Mouse (Mus musculus) limb, embryonic 13.5 days (tissue): ENCODE data around the gene Wdr25. TPM values are rescaled to one million over a fixed set of nuclear protein-coding genes. Genes with fewer than 3 reads are reported as not detected.

ENCODE experiments used
- ATAC-seq: fragments of 200-750 bp; cut with Nextera tagmentation; 2 replicates; pipeline ENCODE4 v1.8.0; 2017; ENCODE audit warnings: low read depth, moderate number of reproducible peaks, moderate TSS enrichment; ENCODE audit not compliant: low FRiP score
- H3K27ac ChIP-seq: fragments of 300-500 bp; sonication (generic); 2 replicates; pipeline ENCODE4 v1.5.1; 2015; ENCODE audit warnings: inconsistent platforms, mild to moderate bottlenecking, moderate library complexity
- H3K27me3 ChIP-seq: fragments of 300-500 bp; sonication (generic); 2 replicates; pipeline ENCODE4 v1.6.1; 2015; ENCODE audit warnings: mild to moderate bottlenecking, inconsistent platforms
- H3K36me3 ChIP-seq: fragments of 300-500 bp; sonication (generic); 2 replicates; pipeline ENCODE4 v1.6.1; 2015; ENCODE audit warnings: inconsistent platforms, mild to moderate bottlenecking, moderate library complexity
- H3K4me1 ChIP-seq: fragments of 300-500 bp; sonication (generic); 2 replicates; pipeline ENCODE4 v1.6.1; 2015; ENCODE audit warnings: inconsistent platforms
- H3K4me2 ChIP-seq: fragments of 300-500 bp; sonication (generic); replicated peaks from 2 replicates; pipeline ENCODE4 v1.6.1; 2015; ENCODE audit warnings: inconsistent platforms, mild to moderate bottlenecking, moderate library complexity
- H3K4me3 ChIP-seq: fragments of 300-500 bp; sonication (generic); 2 replicates; pipeline ENCODE4 v1.5.1; 2015; ENCODE audit warnings: moderate library complexity, mild to moderate bottlenecking, inconsistent platforms
- H3K9ac ChIP-seq: fragments of 300-500 bp; sonication (generic); 2 replicates; pipeline ENCODE4 v1.6.1; 2015; ENCODE audit warnings: mild to moderate bottlenecking, inconsistent platforms
- H3K9me3 ChIP-seq: fragments of 300-500 bp; sonication (generic); 2 replicates; pipeline ENCODE4 v1.6.1; 2016; ENCODE audit warnings: inconsistent platforms
- WGBS: fragments of 180-500 bp; shearing (Covaris S2); methylation state at CpG from one replicate; pipeline ENCODE4 v1.1.7; 2015; 5-methylcytosine and 5-hydroxymethylcytosine counted together
- polyA plus RNA-seq: library from polyadenylated mRNA; unstranded; fragments of >200 nt; fragmentation: Nextera tagmentation; extraction: Ambion mirVana; gene quantifications from 2 replicates; pipeline ENCODE4 v1.2.1, GENCODE M21; 2015

Gene Wdr25
- polyA plus RNA-seq, 1 experiment from 2014 or later: 9.3 TPM

GRCm38 (mm10) chr12:108916447-108917042, 23.1 kb downstream of the Wdr25 start:
- H3K4me3 ChIP-seq: no peak overlapping the region
- peaks cover 72% of the 10 kb centered on the region for H3K4me1 ChIP-seq
- WGBS: 29% methylated on average over 7 of the region's 7 CpGs
- no peak overlapping the region for H3K9ac ChIP-seq
- peaks cover 2% of the 10 kb centered on the region; the same call in 1 of the 2 replicates for H3K36me3 ChIP-seq
- peak; percentile 25; the same call in 1 of the 2 replicates for ATAC-seq
- no peaks in the 10 kb centered on the region for H3K9me3 ChIP-seq
- peak overlapping the region; percentile 17; the same call in 1 of the 2 replicates for H3K27ac ChIP-seq
- no peak overlapping the region; the same call in 1 of the 2 replicates for H3K4me2 ChIP-seq
- peaks cover 12% of the 10 kb centered on the region; the same call in 1 of the 2 replicates for H3K27me3 ChIP-seq

GRCm38 (mm10) chr12:108917509-108917908, 24.1 kb downstream of the Wdr25 start:
- H3K9ac ChIP-seq: no peak overlapping the region
- no peak overlapping the region for H3K4me3 ChIP-seq
- H3K4me2 ChIP-seq: no peak overlapping the region; the same call in 1 of the 2 replicates
- 36% methylated on average over 9 of the region's 9 CpGs for WGBS
- H3K9me3 ChIP-seq: no peaks in the 10 kb centered on the region
- peaks cover 2% of the 10 kb centered on the region; the same call in 1 of the 2 replicates for H3K36me3 ChIP-seq
- peaks cover 10% of the 10 kb centered on the region; the same call in 1 of the 2 replicates for H3K27me3 ChIP-seq
- 0 out of 2 replicates have a peak overlapping the region, but pooled peaks have one; percentile 44 for H3K27ac ChIP-seq
- peaks cover 67% of the 10 kb centered on the region for H3K4me1 ChIP-seq
- no peak for ATAC-seq

- H3K27ac ChIP-seq: no peak overlapping the region
- peaks cover 2% of the 10 kb centered on the region; the same call in 1 of the 2 replicates for H3K36me3 ChIP-seq
- 0 out of 2 replicates have a peak, but pooled peaks cover 5% of the 10 kb centered on the region for H3K27me3 ChIP-seq
- no peak overlapping the region for H3K4me2 ChIP-seq
- ATAC-seq: no peak
- peaks cover 54% of the 10 kb centered on the region for H3K4me1 ChIP-seq
- no peak overlapping the region for H3K4me3 ChIP-seq
- no peak overlapping the region for H3K9ac ChIP-seq
- no peaks in the 10 kb centered on the region for H3K9me3 ChIP-seq
- WGBS: 53% methylated on average over 4 of the region's 4 CpGs
Measured at GRCm38 (mm10) chr12:108918753-108919152, 25.3 kb downstream of the Wdr25 start.

GRCm38 (mm10) chr12:108926606-108927111, 33.2 kb downstream of the Wdr25 start:
- 68% methylated on average over 9 of the region's 11 CpGs for WGBS
- no peaks in the 10 kb centered on the region for H3K4me1 ChIP-seq
- 0 out of 2 replicates have a peak, but pooled peaks cover 3% of the 10 kb centered on the region for H3K27me3 ChIP-seq
- no peak overlapping the region for H3K4me3 ChIP-seq
- H3K36me3 ChIP-seq: no peaks in the 10 kb centered on the region
- no peaks in the 10 kb centered on the region for H3K9me3 ChIP-seq
- H3K4me2 ChIP-seq: no peak overlapping the region
- ATAC-seq: no peak
- H3K27ac ChIP-seq: no peak overlapping the region
- no peak overlapping the region for H3K9ac ChIP-seq

- Histone ChIP-seq H3K4me3 (no peak overlapping the region), H3K9ac (no peak overlapping the region), H3K36me3 (no peaks in the 10 kb centered on the region), H3K27me3 (0 out of 2 replicates have a peak, but pooled peaks cover 3% of the 10 kb centered on the region), H3K4me2 (no peak overlapping the region), H3K27ac (no peak overlapping the region), H3K9me3 (no peaks in the 10 kb centered on the region), H3K4me1 (0 out of 2 replicates have a peak, but pooled peaks cover under 1% of the 10 kb centered on the region)
- WGBS: 64% methylated on average over 2 of the region's 2 CpGs
- no peak for ATAC-seq
Measured at GRCm38 (mm10) chr12:108928249-108928648, 34.8 kb downstream of the Wdr25 start.

GRCm38 (mm10) chr12:108929475-108929874, 36.0 kb downstream of the Wdr25 start:
- 78% methylated on average over 3 of the region's 3 CpGs for WGBS
- ATAC-seq: no peak

DNA sequence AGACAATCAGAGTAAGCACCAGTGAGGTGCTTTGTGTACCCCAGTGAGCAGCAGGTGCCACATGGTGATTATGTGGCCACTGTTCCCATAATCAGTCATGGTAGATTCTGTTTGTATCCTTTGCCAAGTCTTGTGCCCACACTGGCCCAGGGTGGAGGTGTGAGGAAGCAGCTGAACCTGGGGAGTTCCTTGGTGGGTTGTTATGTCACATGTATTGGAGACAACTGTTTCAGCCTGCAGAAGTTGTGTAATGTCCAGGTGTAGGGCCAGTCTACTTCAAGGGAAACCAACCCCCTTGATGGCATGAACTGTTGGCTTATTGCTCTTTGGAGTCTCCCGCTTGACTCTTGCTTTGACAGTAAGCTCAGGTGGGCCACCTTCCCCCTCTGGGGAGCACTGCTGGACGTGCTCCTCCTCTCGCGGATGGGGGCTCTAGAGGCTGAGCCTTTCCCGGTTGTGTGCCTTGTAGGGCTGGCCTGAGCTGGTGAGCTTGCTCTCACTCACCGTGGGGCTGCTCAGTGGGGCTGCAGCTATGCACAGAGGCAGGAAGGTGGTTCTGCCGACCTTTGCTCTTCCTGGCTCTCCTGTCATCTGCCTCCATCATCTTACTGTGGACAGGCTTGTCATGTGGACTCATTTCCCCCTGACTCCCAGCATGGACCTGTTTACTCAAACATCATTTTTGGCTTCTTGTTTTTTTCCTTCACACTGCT, 38.1 kb downstream of the Wdr25 start:
- H3K9ac ChIP-seq: no peak overlapping the region
- H3K27me3 ChIP-seq: no peaks in the 10 kb centered on the region
- whole genome bisulfite sequencing: 63% methylated on average over 7 of the region's 7 CpGs
- no peaks in the 10 kb centered on the region for H3K36me3 ChIP-seq
- no peak overlapping the region for H3K27ac ChIP-seq
- H3K4me2 ChIP-seq: no peak overlapping the region
- H3K4me3 ChIP-seq: no peak overlapping the region
- H3K9me3 ChIP-seq: no peaks in the 10 kb centered on the region
- peaks cover 12% of the 10 kb centered on the region for H3K4me1 ChIP-seq
- no peak for ATAC-seq

More at GRCm38 (mm10) chr12:108929475-108929874, 36.0 kb downstream of the Wdr25 start:
- Histone ChIP-seq H3K27ac (no peak overlapping the region), H3K4me3 (no peak overlapping the region), H3K4me1 (peaks cover 12% of the 10 kb centered on the region), H3K9ac (no peak overlapping the region), H3K36me3 (no peaks in the 10 kb centered on the region), H3K4me2 (no peak overlapping the region), H3K9me3 (no peaks in the 10 kb centered on the region), H3K27me3 (no peaks in the 10 kb centered on the region)

DNA sequence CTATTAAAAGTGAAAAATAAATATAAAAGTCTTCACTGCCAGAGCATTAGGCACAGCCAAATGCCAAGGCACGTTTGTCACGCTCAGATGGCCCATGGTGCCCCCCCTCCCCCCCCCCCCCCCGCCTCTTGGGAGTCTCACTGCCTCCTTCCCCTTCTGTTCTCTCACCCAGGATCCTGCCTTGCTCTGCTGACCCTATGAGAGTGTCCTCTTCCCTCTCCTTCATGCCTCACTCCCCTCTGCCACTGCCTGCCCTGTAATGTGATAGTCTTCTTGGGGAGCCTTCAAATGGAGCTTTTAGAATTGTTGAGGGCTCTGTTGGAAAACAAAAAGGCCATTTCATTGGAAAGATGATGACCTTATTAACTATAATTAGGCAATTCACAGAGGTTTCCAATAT, 38.7 kb downstream of the Wdr25 start:
- no peak overlapping the region for H3K4me2 ChIP-seq
- peaks cover 17% of the 10 kb centered on the region for H3K4me1 ChIP-seq
- no peak overlapping the region for H3K27ac ChIP-seq
- no peak overlapping the region for H3K9ac ChIP-seq
- H3K27me3 ChIP-seq: no peaks in the 10 kb centered on the region
- WGBS: 35% methylated on average over 2 of the region's 3 CpGs
- H3K36me3 ChIP-seq: no peaks in the 10 kb centered on the region
- ATAC-seq: no peak
- no peaks in the 10 kb centered on the region for H3K9me3 ChIP-seq
- H3K4me3 ChIP-seq: no peak overlapping the region

GRCm38 (mm10) chr12:108934231-108934630, 40.8 kb downstream of the Wdr25 start:
- no peak for ATAC-seq
- 45% methylated on average over 6 of the region's 6 CpGs for WGBS
- no peaks in the 10 kb centered on the region for H3K36me3 ChIP-seq
- H3K27ac ChIP-seq: no peak overlapping the region
- H3K27me3 ChIP-seq: no peaks in the 10 kb centered on the region
- peaks cover 22% of the 10 kb centered on the region for H3K4me1 ChIP-seq
- H3K4me3 ChIP-seq: no peak overlapping the region
- no peak overlapping the region for H3K4me2 ChIP-seq
- H3K9ac ChIP-seq: no peak overlapping the region
- no peaks in the 10 kb centered on the region for H3K9me3 ChIP-seq

- Histone ChIP-seq H3K9me3 (no peaks in the 10 kb centered on the region), H3K4me3 (no peak overlapping the region), H3K27ac (no peak overlapping the region), H3K27me3 (no peaks in the 10 kb centered on the region), H3K4me1 (peaks cover 22% of the 10 kb centered on the region), H3K4me2 (no peak overlapping the region), H3K36me3 (no peaks in the 10 kb centered on the region), H3K9ac (no peak overlapping the region)
- 41% methylated on average over 6 of the region's 6 CpGs for WGBS
- ATAC-seq: no peak
Measured at GRCm38 (mm10) chr12:108936834-108937233, 43.4 kb downstream of the Wdr25 start.

- Histone ChIP-seq H3K27ac (no peak overlapping the region), H3K4me2 (no peak overlapping the region), H3K36me3 (no peaks in the 10 kb centered on the region), H3K4me3 (no peak overlapping the region), H3K9ac (no peak overlapping the region), H3K27me3 (no peaks in the 10 kb centered on the region), H3K4me1 (peaks cover 22% of the 10 kb centered on the region), H3K9me3 (no peaks in the 10 kb centered on the region)
- no peak for ATAC-seq
- WGBS: 61% methylated on average over 4 of the region's 4 CpGs
Measured at GRCm38 (mm10) chr12:108937506-108937905, 44.1 kb downstream of the Wdr25 start.

DNA sequence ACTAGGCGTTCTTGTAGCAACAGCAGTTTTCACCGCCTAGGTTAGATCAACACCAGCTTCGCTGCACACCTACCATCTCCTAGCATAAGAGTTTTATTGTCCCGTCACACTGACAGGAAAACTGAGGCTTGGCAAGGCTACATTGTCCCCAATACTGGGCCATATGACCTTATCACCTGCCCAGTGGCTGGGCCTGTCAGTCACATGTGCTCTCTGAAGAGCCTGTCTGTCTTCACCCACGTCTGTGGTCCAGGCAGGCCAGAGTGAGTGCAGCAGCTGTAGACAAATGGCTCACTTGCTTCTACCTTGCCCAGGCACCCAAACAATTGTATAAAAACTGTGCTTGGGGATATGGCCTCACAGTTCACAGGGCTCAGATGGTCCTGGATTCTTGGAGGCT, 45.4 kb downstream of the Wdr25 start:
- Histone ChIP-seq H3K9me3 (no peaks in the 10 kb centered on the region), H3K4me3 (no peak overlapping the region), H3K4me2 (no peak overlapping the region), H3K27me3 (no peaks in the 10 kb centered on the region), H3K27ac (no peak overlapping the region), H3K4me1 (peaks cover 16% of the 10 kb centered on the region), H3K9ac (no peak overlapping the region), H3K36me3 (no peaks in the 10 kb centered on the region)
- 86% methylated on average over 5 of the region's 5 CpGs for WGBS
- no peak for ATAC-seq
